ENCODE assay signal across 8 mouse cellular contexts in the genomic region with DNA sequence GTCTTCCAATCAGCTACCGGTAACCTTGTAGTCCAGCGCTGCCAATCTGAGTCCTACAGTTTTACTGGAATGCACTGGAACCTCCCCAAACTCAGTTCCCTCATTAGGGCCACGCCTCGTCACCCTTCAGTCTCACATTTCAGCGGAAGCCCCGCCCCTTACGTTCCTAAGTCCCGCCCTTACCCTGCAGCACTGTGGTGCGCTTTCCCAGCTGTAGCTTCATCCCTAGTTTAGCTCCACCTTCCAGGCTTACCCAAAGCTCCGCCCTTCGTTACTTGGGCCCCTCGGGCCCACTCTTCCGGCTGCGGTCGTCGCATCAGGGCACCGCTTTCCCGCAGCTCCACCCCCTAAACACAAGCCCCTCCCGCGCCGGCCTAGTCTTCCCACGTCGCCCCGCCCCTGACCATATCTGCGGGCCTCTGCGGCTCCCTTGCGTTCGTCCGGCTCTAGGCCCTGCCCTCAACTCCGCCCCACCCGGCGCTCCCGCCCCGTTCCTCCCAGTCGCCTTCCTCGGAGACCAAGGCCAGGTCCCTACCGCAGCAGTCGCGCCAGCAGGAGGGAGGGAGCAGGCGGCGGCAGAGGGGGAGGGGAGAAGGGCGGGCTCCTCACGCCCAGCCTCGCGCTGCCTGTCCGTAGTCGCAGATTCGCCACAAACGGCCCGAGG. TPM values are rescaled to one million over a fixed set of nuclear protein-coding genes. Genes with fewer than 3 reads are reported as not detected.
A peak's percentile ranks its signal among the peaks of the same experiment; 100 is the strongest.
DNase-seq lines count a peak whose midpoint lies in the region; ATAC-seq lines count a peak whose summit lies in the region.

No protein-coding gene starts in this region.

- peak; percentile 99 for ATAC-seq in hindbrain, embryonic 12.5 days (ENCODE audit: low FRiP score)

- H3K4me1 ChIP-seq in hindbrain, embryonic 12.5 days, result peaks cover 21% of the 10 kb centered on the region

- WGBS in hindbrain, embryonic 12.5 days, result under 1% methylated on average over 49 of the region's 50 CpGs

- H3K27me3 ChIP-seq in hindbrain, embryonic 12.5 days, result no peaks in the 10 kb centered on the region

- no peaks in the 10 kb centered on the region for H3K9me3 ChIP-seq in hindbrain, embryonic 12.5 days (replicated peaks)

- peak overlapping the region; percentile 100 for H3K4me2 ChIP-seq in hindbrain, embryonic 12.5 days (replicated peaks)

- H3K36me3 ChIP-seq in hindbrain, embryonic 12.5 days, result peaks cover 15% of the 10 kb centered on the region

- peak overlapping the region; percentile 98 for H3K27ac ChIP-seq in hindbrain, embryonic 12.5 days

- peak overlapping the region; percentile 96 for H3K9ac ChIP-seq in hindbrain, embryonic 12.5 days

- H3K4me3 ChIP-seq in hindbrain, embryonic 12.5 days, result peak overlapping the region; percentile 84

- DNase-seq in NIH3T3 (ENCODE audit: low read depth), result peak; percentile 100
- peak; percentile 98 to 99 for DNase-seq in cerebellum, postnatal 10 days
- peak; percentile 99 for DNase-seq in frontal cortex, postnatal 10 days (ENCODE audit: low spot score in 2 of 2)
- peak; percentile 98 to 99 for DNase-seq in layer of hippocampus, postnatal 14 days (ENCODE audit: low spot score in 2 of 2)
- peak; percentile 100 for DNase-seq in lung, postnatal 14 days
- DNase-seq in retina, adult 2 months (ENCODE audit: low read depth, low spot score), result peak; percentile 94
- DNase-seq in thymus, postnatal 36 days, result peak; percentile 100

RNA-seq across cellular contexts. Expression of a gene that starts 0.5 kb away (rescaled TPM):
- polyA plus RNA-seq in hindbrain, embryonic 12.5 days (2016; fragmentation: Nextera tagmentation; extraction: Ambion mirVana), result 28.2 and 28.4 TPM in 2 replicates
- 10 to 100 TPM; 26.4 to 28.9 TPM for total RNA-seq in layer of hippocampus, postnatal 14 days (2021)

RNA-seq across cellular contexts. Expression of a gene that starts 20.3 kb away (rescaled TPM):
- 11.1 and 12.0 TPM in 2 replicates for polyA plus RNA-seq in hindbrain, embryonic 12.5 days (2016; fragmentation: Nextera tagmentation; extraction: Ambion mirVana)
- total RNA-seq in layer of hippocampus, postnatal 14 days (2021), result 1 to 10 TPM; 7.0 to 7.2 TPM

RNA-seq across cellular contexts. Expression of a gene that starts 24.3 kb away (rescaled TPM):
- polyA plus RNA-seq in hindbrain, embryonic 12.5 days (2016; fragmentation: Nextera tagmentation; extraction: Ambion mirVana), result 0.39 and 0.42 TPM in 2 replicates
- 10 to 100 TPM; 14.3 to 21.8 TPM for total RNA-seq in layer of hippocampus, postnatal 14 days (2021)

RNA-seq across cellular contexts. Expression of a gene that starts 37.3 kb away (rescaled TPM):
- polyA plus RNA-seq in hindbrain, embryonic 12.5 days (2016; fragmentation: Nextera tagmentation; extraction: Ambion mirVana), result 72.5 and 78.4 TPM in 2 replicates
- total RNA-seq in layer of hippocampus, postnatal 14 days (2021), result 10 to 100 TPM; 49.3 to 50.2 TPM

Comparison
In these comparisons a context has a peak if more than half of its experiments do, and no peak if none do; other contexts are left out.
1. Peak in every context shown above with its lines: DNase-seq, ATAC-seq, H3K4me3 ChIP-seq and H3K27ac ChIP-seq.